Mouse (Mus musculus): ENCODE measurements at regions not wholly inside any gene's neighbourhood (a gene's known extent, or its start where the extent isn't known, plus 50 kb on each side); places are given as distances from the start of the nearest gene placed in this dataset.
A peak's percentile ranks its signal among the peaks of the same experiment; 100 is the strongest.

GRCm38 (mm10) chr13:110893909-110894308 lies 360.9 kb upstream of the Actbl2 start:
- Histone ChIP-seq H3ac (ENCODE audit: control insufficient read depth, insufficient read length) (no peak overlapping the region), H3K36me3 (ENCODE audit: control insufficient read depth, insufficient read depth) (no peaks in the 10 kb centered on the region), H3K27me3 (ENCODE audit: control insufficient read depth, insufficient read depth, insufficient read length) (no peaks in the 10 kb centered on the region), H3K4me2 (ENCODE audit: low read depth) (no peak overlapping the region), H3K79me2 (ENCODE audit: control insufficient read depth, insufficient read depth) (no peaks in the 10 kb centered on the region), H3K4me3 (no peak overlapping the region)
- TF ChIP-seq SRF (IDR thresholded peaks at IDR 0.05; ENCODE audit: control insufficient read depth, insufficient read length, low read depth), result no peak
- no peak for TF ChIP-seq MYOG (IDR thresholded peaks at IDR 0.05; ENCODE audit: control insufficient read depth in 1 of 3, insufficient read depth in 1 of 3, insufficient read length in 2 of 3, low read depth in 2 of 3)
- TF ChIP-seq E2F4 (IDR thresholded peaks at IDR 0.05; ENCODE audit: insufficient read depth), result no peak
- TF ChIP-seq TCF3 (IDR thresholded peaks at IDR 0.05; ENCODE audit: insufficient read length, low read depth), result no peak
- TF ChIP-seq MAX (IDR thresholded peaks at IDR 0.05; ENCODE audit: low read depth), result no peak
- no peak for TF ChIP-seq MYOD1 (IDR thresholded peaks at IDR 0.05; ENCODE audit: control insufficient read depth in 1 of 3, insufficient read length in 2 of 3, low read depth in 2 of 3)
- no peak for TF ChIP-seq USF1 (IDR thresholded peaks at IDR 0.05; ENCODE audit: low read depth)
- TF ChIP-seq CEBPB (IDR thresholded peaks at IDR 0.05; ENCODE audit: insufficient read depth, poor library complexity, severe bottlenecking), result no peak
- no peak for TF ChIP-seq POLR2AphosphoS2 (IDR thresholded peaks at IDR 0.05; ENCODE audit: insufficient read length, low read depth)
- TF ChIP-seq POLR2A (IDR thresholded peaks at IDR 0.05; ENCODE audit: insufficient read length, low read depth), result no peak
- TF ChIP-seq TCF12 (IDR thresholded peaks at IDR 0.05; ENCODE audit: insufficient read depth, poor library complexity, severe bottlenecking), result no peak
- TF ChIP-seq REST (IDR thresholded peaks at IDR 0.05; ENCODE audit: insufficient read depth, insufficient read length), result no peak

GRCm38 (mm10) chr13:110895349-110895748 lies 359.5 kb upstream of the Actbl2 start:
- Histone ChIP-seq H3K4me2 (ENCODE audit: low read depth) (no peak overlapping the region), H3K79me2 (ENCODE audit: control insufficient read depth, insufficient read depth) (no peaks in the 10 kb centered on the region), H3ac (ENCODE audit: control insufficient read depth, insufficient read length) (no peak overlapping the region), H3K27me3 (ENCODE audit: control insufficient read depth, insufficient read depth, insufficient read length) (no peaks in the 10 kb centered on the region), H3K4me3 (no peak overlapping the region), H3K36me3 (ENCODE audit: control insufficient read depth, insufficient read depth) (no peaks in the 10 kb centered on the region)
- TF ChIP-seq MAX (IDR thresholded peaks at IDR 0.05; ENCODE audit: low read depth), result no peak
- no peak for TF ChIP-seq E2F4 (IDR thresholded peaks at IDR 0.05; ENCODE audit: insufficient read depth)
- TF ChIP-seq USF1 (IDR thresholded peaks at IDR 0.05; ENCODE audit: low read depth), result no peak
- TF ChIP-seq CEBPB (IDR thresholded peaks at IDR 0.05; ENCODE audit: insufficient read depth, poor library complexity, severe bottlenecking), result no peak
- TF ChIP-seq SRF (IDR thresholded peaks at IDR 0.05; ENCODE audit: control insufficient read depth, insufficient read length, low read depth), result no peak
- TF ChIP-seq MYOG (IDR thresholded peaks at IDR 0.05; ENCODE audit: control insufficient read depth in 1 of 3, insufficient read depth in 1 of 3, insufficient read length in 2 of 3, low read depth in 2 of 3), result no peak

- no peaks in the 10 kb centered on the region for H3K79me2 ChIP-seq (ENCODE audit: control insufficient read depth, insufficient read depth)
- no peak overlapping the region for H3K4me2 ChIP-seq (ENCODE audit: low read depth)
- TF ChIP-seq REST (IDR thresholded peaks at IDR 0.05; ENCODE audit: insufficient read depth, insufficient read length) (no peak), TCF12 (IDR thresholded peaks at IDR 0.05; ENCODE audit: insufficient read depth, poor library complexity, severe bottlenecking) (no peak), TCF3 (IDR thresholded peaks at IDR 0.05; ENCODE audit: insufficient read length, low read depth) (no peak)
Measured at GRCm38 (mm10) chr13:110895900-110896299, 358.9 kb upstream of the Actbl2 start.

DNA sequence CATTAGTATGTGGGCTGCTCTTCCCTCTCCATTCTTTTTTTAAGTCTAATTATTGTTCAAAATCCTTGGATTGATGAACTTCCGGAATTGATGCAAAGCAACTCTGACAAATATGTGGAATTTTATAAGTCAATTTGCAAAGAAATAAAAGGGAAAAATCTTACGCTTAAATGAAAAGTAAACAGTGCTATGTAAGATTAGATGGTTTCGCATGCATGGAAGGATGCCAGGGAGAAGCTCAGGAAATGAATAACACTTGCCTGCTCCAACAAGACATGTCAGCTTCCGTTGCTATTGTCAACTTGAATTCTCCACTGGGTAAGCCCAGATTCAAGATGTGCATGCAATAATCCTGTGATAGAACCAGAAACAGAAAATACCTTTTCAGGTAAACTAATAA lies 357.2 kb upstream of the Actbl2 start:
- Histone ChIP-seq H3K79me2 (ENCODE audit: control insufficient read depth, insufficient read depth) (no peaks in the 10 kb centered on the region), H3K4me3 (no peak overlapping the region), H3K4me2 (ENCODE audit: low read depth) (peak overlapping the region; percentile 70), H3ac (ENCODE audit: control insufficient read depth, insufficient read length) (no peak overlapping the region), H3K27me3 (ENCODE audit: control insufficient read depth, insufficient read depth, insufficient read length) (no peaks in the 10 kb centered on the region), H3K36me3 (ENCODE audit: control insufficient read depth, insufficient read depth) (no peaks in the 10 kb centered on the region)
- TF ChIP-seq TCF12 (IDR thresholded peaks at IDR 0.05; ENCODE audit: insufficient read depth, poor library complexity, severe bottlenecking) (no peak), USF1 (IDR thresholded peaks at IDR 0.05; ENCODE audit: low read depth) (no peak), POLR2AphosphoS2 (IDR thresholded peaks at IDR 0.05; ENCODE audit: insufficient read length, low read depth) (no peak), E2F4 (IDR thresholded peaks at IDR 0.05; ENCODE audit: insufficient read depth) (no peak), REST (IDR thresholded peaks at IDR 0.05; ENCODE audit: insufficient read depth, insufficient read length) (no peak), MYOG (IDR thresholded peaks at IDR 0.05; ENCODE audit: control insufficient read depth in 1 of 3, insufficient read depth in 1 of 3, insufficient read length in 2 of 3, low read depth in 2 of 3) (no peak), MYOD1 (IDR thresholded peaks at IDR 0.05; ENCODE audit: control insufficient read depth in 1 of 3, insufficient read length in 2 of 3, low read depth in 2 of 3) (no peak), POLR2A (IDR thresholded peaks at IDR 0.05; ENCODE audit: insufficient read length, low read depth) (no peak), MAX (IDR thresholded peaks at IDR 0.05; ENCODE audit: low read depth) (no peak)

More at GRCm38 (mm10) chr13:110895900-110896299, 358.9 kb upstream of the Actbl2 start:
- Histone ChIP-seq H3K27me3 (ENCODE audit: control insufficient read depth, insufficient read depth, insufficient read length) (no peaks in the 10 kb centered on the region), H3K36me3 (ENCODE audit: control insufficient read depth, insufficient read depth) (no peaks in the 10 kb centered on the region), H3ac (ENCODE audit: control insufficient read depth, insufficient read length) (no peak overlapping the region), H3K4me3 (no peak overlapping the region)

DNA sequence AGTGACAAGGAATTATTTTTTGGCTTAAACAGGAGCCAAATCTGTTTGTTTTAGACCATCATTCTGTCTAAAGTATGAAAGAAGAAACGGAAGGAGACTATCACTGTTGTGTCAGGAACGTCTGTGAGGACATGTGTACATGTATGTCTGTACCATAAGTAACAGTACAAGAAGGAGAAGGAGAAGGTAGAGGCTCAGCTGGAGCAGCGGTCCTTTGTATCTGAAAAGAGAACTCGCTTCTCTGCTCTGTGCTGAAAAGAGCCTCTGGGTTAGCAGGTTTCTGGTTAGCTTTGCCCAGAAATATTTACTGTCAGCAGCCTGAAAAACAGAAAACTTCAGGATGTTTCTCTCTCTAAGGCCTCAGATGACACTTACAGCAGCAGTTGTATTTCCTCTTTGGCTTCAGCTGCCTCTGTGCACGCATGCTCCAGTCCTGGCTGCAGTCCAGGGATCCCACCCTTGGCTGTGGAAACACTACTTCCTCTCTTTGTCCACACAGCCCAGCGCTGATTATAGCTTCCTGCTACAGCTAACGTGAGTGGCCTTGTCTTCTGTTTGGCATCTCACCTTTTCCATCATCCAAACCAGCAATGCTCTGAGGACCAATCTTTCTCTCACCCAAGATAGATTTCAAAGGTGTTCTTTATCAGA lies 351.7 kb upstream of the Actbl2 start:
- Histone ChIP-seq H3ac (ENCODE audit: control insufficient read depth, insufficient read length) (no peak overlapping the region), H3K4me3 (no peak overlapping the region), H3K79me2 (ENCODE audit: control insufficient read depth, insufficient read depth) (no peaks in the 10 kb centered on the region), H3K36me3 (ENCODE audit: control insufficient read depth, insufficient read depth) (no peaks in the 10 kb centered on the region), H3K27me3 (ENCODE audit: control insufficient read depth, insufficient read depth, insufficient read length) (no peaks in the 10 kb centered on the region), H3K4me2 (ENCODE audit: low read depth) (no peak overlapping the region)
- TF ChIP-seq MYOG (IDR thresholded peaks at IDR 0.05; ENCODE audit: control insufficient read depth in 1 of 3, insufficient read depth in 1 of 3, insufficient read length in 2 of 3, low read depth in 2 of 3) (peak in 1 of 3 experiments; percentile 33), CEBPB (IDR thresholded peaks at IDR 0.05; ENCODE audit: insufficient read depth, poor library complexity, severe bottlenecking) (no peak), TCF3 (IDR thresholded peaks at IDR 0.05; ENCODE audit: insufficient read length, low read depth) (no peak), POLR2A (IDR thresholded peaks at IDR 0.05; ENCODE audit: insufficient read length, low read depth) (no peak), MAX (IDR thresholded peaks at IDR 0.05; ENCODE audit: low read depth) (no peak), TCF12 (IDR thresholded peaks at IDR 0.05; ENCODE audit: insufficient read depth, poor library complexity, severe bottlenecking) (no peak), MYOD1 (IDR thresholded peaks at IDR 0.05; ENCODE audit: control insufficient read depth in 1 of 3, insufficient read length in 2 of 3, low read depth in 2 of 3) (peak in 1 of 3 experiments; percentile 40)

Measured in myocyte (in vitro differentiated cells).